Mouse (Mus musculus) stomach, embryonic 15.5 days (tissue): ENCODE data around the gene Slc4a2. TPM values are rescaled to one million over a fixed set of nuclear protein-coding genes. Genes with fewer than 3 reads are reported as not detected.

Experiments used
- ATAC-seq: fragments of 200-750 bp; cut with Nextera tagmentation; 2 replicates; pipeline ENCODE4 v1.8.0; 2017; ENCODE audit warnings: low read depth, moderate number of reproducible peaks, moderate TSS enrichment; ENCODE audit not compliant: insufficient read depth, low FRiP score
- H3K27ac ChIP-seq: fragments of 300-500 bp; sonication (generic); 2 replicates; pipeline ENCODE4 v1.5.1; 2015; ENCODE audit warnings: mild to moderate bottlenecking, inconsistent platforms
- H3K27me3 ChIP-seq: fragments of 300-500 bp; sonication (generic); replicated peaks from 2 replicates; pipeline ENCODE4 v1.6.1; 2015; ENCODE audit warnings: inconsistent platforms
- H3K36me3 ChIP-seq: fragments of 300-500 bp; sonication (generic); 2 replicates; pipeline ENCODE4 v1.6.1; 2015; ENCODE audit warnings: inconsistent platforms
- H3K4me1 ChIP-seq: fragments of 300-500 bp; sonication (generic); 2 replicates; pipeline ENCODE4 v1.6.1; 2015; ENCODE audit warnings: inconsistent platforms
- H3K4me2 ChIP-seq: fragments of 300-500 bp; sonication (generic); 2 replicates; pipeline ENCODE4 v1.6.1; 2015; ENCODE audit warnings: mild to moderate bottlenecking, inconsistent platforms
- H3K4me3 ChIP-seq: fragments of 300-500 bp; sonication (generic); replicated peaks from 2 replicates; pipeline ENCODE4 v1.5.1; 2015; ENCODE audit warnings: inconsistent platforms
- H3K9ac ChIP-seq: fragments of 300-500 bp; sonication (generic); 2 replicates; pipeline ENCODE4 v1.6.1; 2015; ENCODE audit warnings: inconsistent platforms
- H3K9me3 ChIP-seq: fragments of 300-500 bp; sonication (generic); 2 replicates; pipeline ENCODE4 v1.6.1; 2016; ENCODE audit warnings: inconsistent platforms
- WGBS: fragments of 180-500 bp; shearing (Covaris S2); methylation state at CpG from one replicate; pipeline ENCODE4 v1.1.7; 2015; 5-methylcytosine and 5-hydroxymethylcytosine counted together
- polyA plus RNA-seq: library from polyadenylated mRNA; unstranded; fragments of >200 nt; fragmentation: Nextera tagmentation; extraction: Ambion mirVana; gene quantifications from 2 replicates; pipeline ENCODE4 v1.2.1, GENCODE M21; 2015

Gene Slc4a2
- polyA plus RNA-seq, 1 experiment from 2014 or later, result 38.8 TPM

GRCm38 (mm10) chr5:24433993-24434392 is 10.4 kb downstream of the Slc4a2 start:
- H3K4me3 ChIP-seq, result no peak overlapping the region
- no peaks in the 10 kb centered on the region for H3K9me3 ChIP-seq
- H3K27ac ChIP-seq, result no peak overlapping the region
- WGBS, result 85% methylated on average over 8 of the region's 8 CpGs
- H3K9ac ChIP-seq, result no peak overlapping the region
- H3K36me3 ChIP-seq, result peaks cover 78% of the 10 kb centered on the region
- no peak for ATAC-seq
- no peaks in the 10 kb centered on the region for H3K27me3 ChIP-seq
- peaks cover 5% of the 10 kb centered on the region; the same call in 1 of the 2 replicates for H3K4me1 ChIP-seq
- H3K4me2 ChIP-seq, result no peak overlapping the region

- WGBS, result 92% methylated on average over 8 of the region's 8 CpGs
- H3K27me3 ChIP-seq, result no peaks in the 10 kb centered on the region
- H3K36me3 ChIP-seq, result peaks cover 59% of the 10 kb centered on the region
- H3K27ac ChIP-seq, result no peak overlapping the region
- no peak for ATAC-seq
- no peak overlapping the region for H3K9ac ChIP-seq
- H3K4me2 ChIP-seq, result no peak overlapping the region
- no peaks in the 10 kb centered on the region for H3K9me3 ChIP-seq
- H3K4me1 ChIP-seq, result peaks cover 13% of the 10 kb centered on the region
- no peak overlapping the region for H3K4me3 ChIP-seq
Observed at GRCm38 (mm10) chr5:24441187-24441586, 17.6 kb downstream of the Slc4a2 start.

GRCm38 (mm10) chr5:24442029-24442428 is 18.4 kb downstream of the Slc4a2 start:
- Histone ChIP-seq H3K27me3 (no peaks in the 10 kb centered on the region), H3K9me3 (no peaks in the 10 kb centered on the region), H3K36me3 (peaks cover 55% of the 10 kb centered on the region), H3K4me2 (no peak overlapping the region), H3K9ac (no peak overlapping the region), H3K4me3 (no peak overlapping the region), H3K27ac (no peak overlapping the region), H3K4me1 (peaks cover 13% of the 10 kb centered on the region)
- 79% methylated on average over 9 of the region's 9 CpGs for WGBS
- ATAC-seq, result no peak

GRCm38 (mm10) chr5:24443204-24443603 is 19.6 kb downstream of the Slc4a2 start:
- Histone ChIP-seq H3K27me3 (no peaks in the 10 kb centered on the region), H3K27ac (no peak overlapping the region), H3K9me3 (no peaks in the 10 kb centered on the region), H3K9ac (no peak overlapping the region), H3K4me3 (no peak overlapping the region), H3K4me2 (no peak overlapping the region), H3K36me3 (peaks cover 51% of the 10 kb centered on the region), H3K4me1 (peaks cover 17% of the 10 kb centered on the region)
- ATAC-seq, result no peak
- WGBS, result 88% methylated on average over 7 of the region's 7 CpGs

- WGBS, result 83% methylated on average over 12 of the region's 12 CpGs
- Histone ChIP-seq H3K9ac (no peak overlapping the region), H3K4me3 (peak overlapping the region; percentile 88), H3K27me3 (no peaks in the 10 kb centered on the region), H3K36me3 (peaks cover 46% of the 10 kb centered on the region), H3K4me2 (peak overlapping the region; percentile 73), H3K27ac (no peak overlapping the region), H3K9me3 (no peaks in the 10 kb centered on the region), H3K4me1 (peaks cover 17% of the 10 kb centered on the region)
- no peak for ATAC-seq
Observed at GRCm38 (mm10) chr5:24443927-24444326, 20.3 kb downstream of the Slc4a2 start.

- Histone ChIP-seq H3K4me2 (peak within 1 kb of the TSS; percentile 73), H3K27me3 (no peaks in the 10 kb centered on the region), H3K27ac (peak within 1 kb of the TSS; percentile 93), H3K4me3 (peak within 1 kb of the TSS; percentile 88), H3K9ac (peak within 1 kb of the TSS; percentile 85), H3K4me1 (peaks cover 17% of the 10 kb centered on the region), H3K9me3 (no peaks in the 10 kb centered on the region), H3K36me3 (peaks cover 36% of the 10 kb centered on the region)
- ATAC-seq, result peak; percentile 83
- WGBS, result under 1% methylated on average over 60 of the region's 60 CpGs
Observed at GRCm38 (mm10) chr5:24444746-24445427, 21.2 kb downstream of the Slc4a2 start, which contains the start of gene Fastk. Gene Fastk (minus strand): TSS chr5:24445287.

GRCm38 (mm10) chr5:24445428-24446080 is 21.9 kb downstream of the Slc4a2 start:
- no peak overlapping the region for H3K9ac ChIP-seq
- peaks cover 17% of the 10 kb centered on the region for H3K4me1 ChIP-seq
- ATAC-seq, result no peak
- no peaks in the 10 kb centered on the region for H3K9me3 ChIP-seq
- H3K27me3 ChIP-seq, result no peaks in the 10 kb centered on the region
- H3K36me3 ChIP-seq, result peaks cover 30% of the 10 kb centered on the region
- 50% methylated on average over 20 of the region's 20 CpGs for WGBS
- H3K4me2 ChIP-seq, result peak overlapping the region; percentile 73
- peak overlapping the region; percentile 88 for H3K4me3 ChIP-seq
- peak overlapping the region; percentile 63 for H3K27ac ChIP-seq

- Histone ChIP-seq H3K27ac (no peak overlapping the region), H3K4me1 (peaks cover 20% of the 10 kb centered on the region), H3K9me3 (no peaks in the 10 kb centered on the region), H3K4me2 (peak overlapping the region; percentile 89; the same call in 1 of the 2 replicates), H3K36me3 (peaks cover 19% of the 10 kb centered on the region), H3K27me3 (no peaks in the 10 kb centered on the region), H3K4me3 (no peak overlapping the region), H3K9ac (no peak overlapping the region)
- ATAC-seq, result no peak
- 89% methylated on average over 7 of the region's 7 CpGs for WGBS
Observed at GRCm38 (mm10) chr5:24446630-24447029, 23.0 kb downstream of the Slc4a2 start.

- H3K27ac ChIP-seq, result peak within 1 kb of the TSS; percentile 49; the same call in 1 of the 2 replicates
Observed at GRCm38 (mm10) chr5:24447624-24448298, 24.1 kb downstream of the Slc4a2 start, which contains the start of gene Tmub1. Gene Tmub1 (minus strand): TSS chr5:24447854.

GRCm38 (mm10) chr5:24451264-24452029 is 27.8 kb downstream of the Slc4a2 start:
- H3K9me3 ChIP-seq, result no peaks in the 10 kb centered on the region
- no peaks in the 10 kb centered on the region for H3K27me3 ChIP-seq
- no peaks in the 10 kb centered on the region for H3K36me3 ChIP-seq
- H3K4me2 ChIP-seq, result peak overlapping the region; percentile 92
- peaks cover 37% of the 10 kb centered on the region for H3K4me1 ChIP-seq
- 2% methylated on average over 42 of the region's 66 CpGs for WGBS
- H3K9ac ChIP-seq, result peak overlapping the region; percentile 92
- ATAC-seq, result peak; percentile 77
- H3K4me3 ChIP-seq, result peak overlapping the region; percentile 86
- peak overlapping the region; percentile 90 for H3K27ac ChIP-seq

More at GRCm38 (mm10) chr5:24447624-24448298, 24.1 kb downstream of the Slc4a2 start, which contains the start of gene Tmub1:
- no peaks in the 10 kb centered on the region for H3K9me3 ChIP-seq
- peak within 1 kb of the TSS; percentile 34; the same call in 1 of the 2 replicates for H3K9ac ChIP-seq
- peaks cover 9% of the 10 kb centered on the region; the same call in 1 of the 2 replicates for H3K36me3 ChIP-seq
- peak within 1 kb of the TSS; percentile 65 for H3K4me3 ChIP-seq
- ATAC-seq, result peak; percentile 66
- H3K4me2 ChIP-seq, result peak within 1 kb of the TSS; percentile 89
- 2% methylated on average over 34 of the region's 34 CpGs for WGBS
- no peaks in the 10 kb centered on the region for H3K27me3 ChIP-seq
- H3K4me1 ChIP-seq, result peaks cover 20% of the 10 kb centered on the region

GRCm38 (mm10) chr5:24452030-24452690 is 28.5 kb downstream of the Slc4a2 start, which contains the start of gene Agap3:
Gene Agap3 (plus strand): TSS chr5:24452177.
- Histone ChIP-seq H3K9me3 (no peaks in the 10 kb centered on the region), H3K4me3 (peak within 1 kb of the TSS; percentile 86), H3K36me3 (no peaks in the 10 kb centered on the region), H3K27ac (peak within 1 kb of the TSS; percentile 90), H3K4me2 (peak within 1 kb of the TSS; percentile 92), H3K27me3 (no peaks in the 10 kb centered on the region), H3K4me1 (peaks cover 37% of the 10 kb centered on the region), H3K9ac (peak within 1 kb of the TSS; percentile 92)
- under 1% methylated on average over 83 of the region's 85 CpGs for WGBS
- ATAC-seq, result no peak
